Mouse (Mus musculus): ENCODE data around the gene Spsb1. TPM values are rescaled to one million over a fixed set of nuclear protein-coding genes. Genes with fewer than 3 reads are reported as not detected.

Spsb1 gene
- polyA plus RNA-seq, 1 experiment: 3.9 TPM

GRCm38 (mm10) chr4:149912451-149912850 lies 42.4 kb downstream of the Spsb1 start:
- no peak overlapping the region for H3K27ac ChIP-seq (ENCODE audit: control insufficient read depth, insufficient read depth, low read depth, low read length, poor library complexity)
- H3K4me3 ChIP-seq (replicated peaks; ENCODE audit: control insufficient read depth, low read depth, low read length): no peak overlapping the region
- TF ChIP-seq POLR2A (IDR thresholded peaks at IDR 0.05; ENCODE audit: borderline replicate concordance, control insufficient read depth, low read depth, low read length) (no peak), CTCF (IDR thresholded peaks at IDR 0.05; ENCODE audit: control insufficient read depth, insufficient read depth, low read length) (no peak)
- WGBS: under 1% methylated on average over 4 of the region's 4 CpGs
- peaks cover 4% of the 10 kb centered on the region; the same call in 1 of the 2 replicates for H3K4me1 ChIP-seq (ENCODE audit: control insufficient read depth, insufficient read depth, low read length)

- WGBS: 90% methylated on average over 4 of the region's 4 CpGs
- H3K4me1 ChIP-seq (ENCODE audit: control insufficient read depth, insufficient read depth, low read length): peaks cover 4% of the 10 kb centered on the region; the same call in 1 of the 2 replicates
- H3K27ac ChIP-seq (ENCODE audit: control insufficient read depth, insufficient read depth, low read depth, low read length, poor library complexity): no peak overlapping the region
- no peak overlapping the region for H3K4me3 ChIP-seq (replicated peaks; ENCODE audit: control insufficient read depth, low read depth, low read length)
- TF ChIP-seq POLR2A (IDR thresholded peaks at IDR 0.05; ENCODE audit: borderline replicate concordance, control insufficient read depth, low read depth, low read length): no peak
- no peak for TF ChIP-seq CTCF (IDR thresholded peaks at IDR 0.05; ENCODE audit: control insufficient read depth, insufficient read depth, low read length)
Measured at GRCm38 (mm10) chr4:149910558-149910957, 44.3 kb downstream of the Spsb1 start.

GRCm38 (mm10) chr4:149909551-149909950 lies 45.3 kb downstream of the Spsb1 start:
- Histone ChIP-seq H3K27ac (ENCODE audit: control insufficient read depth, insufficient read depth, low read depth, low read length, poor library complexity) (no peak overlapping the region), H3K4me3 (replicated peaks; ENCODE audit: control insufficient read depth, low read depth, low read length) (no peak overlapping the region), H3K4me1 (ENCODE audit: control insufficient read depth, insufficient read depth, low read length) (peaks cover 4% of the 10 kb centered on the region; the same call in 1 of the 2 replicates)
- 86% methylated on average over 13 of the region's 13 CpGs for WGBS
- TF ChIP-seq POLR2A (IDR thresholded peaks at IDR 0.05; ENCODE audit: borderline replicate concordance, control insufficient read depth, low read depth, low read length): no peak
- TF ChIP-seq CTCF (IDR thresholded peaks at IDR 0.05; ENCODE audit: control insufficient read depth, insufficient read depth, low read length): no peak

GRCm38 (mm10) chr4:149908923-149909322 lies 45.9 kb downstream of the Spsb1 start:
- Histone ChIP-seq H3K4me1 (ENCODE audit: control insufficient read depth, insufficient read depth, low read length) (peaks cover 4% of the 10 kb centered on the region; the same call in 1 of the 2 replicates), H3K27ac (ENCODE audit: control insufficient read depth, insufficient read depth, low read depth, low read length, poor library complexity) (no peak overlapping the region), H3K4me3 (replicated peaks; ENCODE audit: control insufficient read depth, low read depth, low read length) (no peak overlapping the region)
- no peak for TF ChIP-seq CTCF (IDR thresholded peaks at IDR 0.05; ENCODE audit: control insufficient read depth, insufficient read depth, low read length)
- TF ChIP-seq POLR2A (IDR thresholded peaks at IDR 0.05; ENCODE audit: borderline replicate concordance, control insufficient read depth, low read depth, low read length): no peak
- WGBS: 84% methylated on average over 7 of the region's 7 CpGs

- Histone ChIP-seq H3K4me3 (replicated peaks; ENCODE audit: control insufficient read depth, low read depth, low read length) (no peak overlapping the region), H3K4me1 (ENCODE audit: control insufficient read depth, insufficient read depth, low read length) (peaks cover 4% of the 10 kb centered on the region; the same call in 1 of the 2 replicates), H3K27ac (ENCODE audit: control insufficient read depth, insufficient read depth, low read depth, low read length, poor library complexity) (no peak overlapping the region)
- no peak for TF ChIP-seq POLR2A (IDR thresholded peaks at IDR 0.05; ENCODE audit: borderline replicate concordance, control insufficient read depth, low read depth, low read length)
- no peak for TF ChIP-seq CTCF (IDR thresholded peaks at IDR 0.05; ENCODE audit: control insufficient read depth, insufficient read depth, low read length)
- 70% methylated on average over 7 of the region's 7 CpGs for WGBS
Measured at GRCm38 (mm10) chr4:149907656-149908055, 47.2 kb downstream of the Spsb1 start.

GRCm38 (mm10) chr4:149906921-149907320 lies 47.9 kb downstream of the Spsb1 start:
- 81% methylated on average over 13 of the region's 13 CpGs for WGBS
- Histone ChIP-seq H3K4me1 (ENCODE audit: control insufficient read depth, insufficient read depth, low read length) (peaks cover 1% of the 10 kb centered on the region; the same call in 1 of the 2 replicates), H3K27ac (ENCODE audit: control insufficient read depth, insufficient read depth, low read depth, low read length, poor library complexity) (no peak overlapping the region), H3K4me3 (replicated peaks; ENCODE audit: control insufficient read depth, low read depth, low read length) (no peak overlapping the region)
- no peak for TF ChIP-seq POLR2A (IDR thresholded peaks at IDR 0.05; ENCODE audit: borderline replicate concordance, control insufficient read depth, low read depth, low read length)
- no peak for TF ChIP-seq CTCF (IDR thresholded peaks at IDR 0.05; ENCODE audit: control insufficient read depth, insufficient read depth, low read length)

- WGBS: 71% methylated on average over 10 of the region's 10 CpGs
- no peak for TF ChIP-seq POLR2A (IDR thresholded peaks at IDR 0.05; ENCODE audit: borderline replicate concordance, control insufficient read depth, low read depth, low read length)
- H3K4me3 ChIP-seq (replicated peaks; ENCODE audit: control insufficient read depth, low read depth, low read length): no peak overlapping the region
- no peak overlapping the region for H3K27ac ChIP-seq (ENCODE audit: control insufficient read depth, insufficient read depth, low read depth, low read length, poor library complexity)
- no peaks in the 10 kb centered on the region; the same call in 1 of the 2 replicates for H3K4me1 ChIP-seq (ENCODE audit: control insufficient read depth, insufficient read depth, low read length)
Measured at GRCm38 (mm10) chr4:149905302-149905974, 49.4 kb downstream of the Spsb1 start.

- 70% methylated on average over 5 of the region's 5 CpGs for WGBS
- Histone ChIP-seq H3K4me1 (ENCODE audit: control insufficient read depth, insufficient read depth, low read length) (no peaks in the 10 kb centered on the region; the same call in 1 of the 2 replicates), H3K4me3 (replicated peaks; ENCODE audit: control insufficient read depth, low read depth, low read length) (no peak overlapping the region), H3K27ac (ENCODE audit: control insufficient read depth, insufficient read depth, low read depth, low read length, poor library complexity) (no peak overlapping the region)
- TF ChIP-seq CTCF (IDR thresholded peaks at IDR 0.05; ENCODE audit: control insufficient read depth, insufficient read depth, low read length) (no peak), POLR2A (IDR thresholded peaks at IDR 0.05; ENCODE audit: borderline replicate concordance, control insufficient read depth, low read depth, low read length) (no peak)
Measured at GRCm38 (mm10) chr4:149903026-149903425, 51.8 kb downstream of the Spsb1 start.

Data from bone marrow, adult 2 months (tissue).